Comparison of ENCODE assay signal across 11 mouse cellular contexts in genomic region chrX:12466897-12467296, GRCm38 (mm10).
DNase-seq lines count a peak whose midpoint lies in the region; ATAC-seq and TF ChIP-seq lines count a peak whose summit lies in the region.
"Had no signal": no experiment of that assay in that cellular context is flagged by ENCODE, and none has a peak within 500 bp of the region (broad histone marks: within the 10 kb centered on the region; RNA-seq: fewer than 3 reads in every experiment).

No protein-coding gene starts in this region.

- no peak for DNase-seq in intestine, embryonic 14.5 days (ENCODE audit: low spot score)
- peak; percentile 28 for DNase-seq in hindbrain, embryonic 11.5 days (ENCODE audit: low spot score)
- DNase-seq in retina, embryonic 14.5 days (ENCODE audit: low spot score) = peak; percentile 71
- no peak for DNase-seq in left cerebral cortex, postnatal 36 days (ENCODE audit: low spot score in 2 of 2)
- DNase-seq in urinary bladder, postnatal 14 days (ENCODE audit: low spot score) = no peak
- DNase-seq: gastrocnemius, postnatal 25 days; right cerebral cortex, postnatal 25 days had no signal

- 27% methylated on average over 6 of the region's 6 CpGs for WGBS in intestine, embryonic 14.5 days
- 39% methylated on average over 6 of the region's 6 CpGs for WGBS in intestine, postnatal 0 days
- 24% methylated on average over 6 of the region's 6 CpGs for WGBS in hindbrain, embryonic 11.5 days
- 28% methylated on average over 6 of the region's 6 CpGs for WGBS in limb, embryonic 13.5 days

- 0 out of 2 replicates have a peak overlapping the region, but pooled peaks have one; percentile 11 for H3K4me2 ChIP-seq in intestine, embryonic 14.5 days (ENCODE audit: low read length)
- H3K4me2 ChIP-seq in intestine, postnatal 0 days (replicated peaks; ENCODE audit: low read depth) = no peak overlapping the region
- 0 out of 2 replicates have a peak overlapping the region, but pooled peaks have one; percentile 11 for H3K4me2 ChIP-seq in hindbrain, embryonic 11.5 days (replicated peaks; ENCODE audit: low read depth, low read length)
- H3K4me2 ChIP-seq in limb, embryonic 13.5 days (replicated peaks) = no peak overlapping the region
- H3K4me2 ChIP-seq: limb, embryonic 15.5 days had no signal

- no peak for TF ChIP-seq CTCF in intestine, postnatal 0 days (IDR thresholded peaks at IDR 0.05; ENCODE audit: low read depth)

- no peaks in the 10 kb centered on the region for H3K9me3 ChIP-seq in intestine, embryonic 14.5 days (ENCODE audit: control insufficient read depth, low read length)
- H3K9me3 ChIP-seq in intestine, postnatal 0 days (ENCODE audit: control insufficient read depth) = no peaks in the 10 kb centered on the region
- H3K9me3 ChIP-seq in hindbrain, embryonic 11.5 days (ENCODE audit: control insufficient read depth, low read length) = no peaks in the 10 kb centered on the region
- no peaks in the 10 kb centered on the region for H3K9me3 ChIP-seq in limb, embryonic 13.5 days
- H3K9me3 ChIP-seq: limb, embryonic 15.5 days had no signal

- H3K4me3 ChIP-seq in intestine, embryonic 14.5 days (ENCODE audit: low read depth, low read length) = no peak overlapping the region
- H3K4me3 ChIP-seq in intestine, postnatal 0 days (ENCODE audit: low read depth, low read length) = no peak overlapping the region
- no peak overlapping the region for H3K4me3 ChIP-seq in hindbrain, embryonic 11.5 days (ENCODE audit: low read depth, low read length)
- H3K4me3 ChIP-seq in limb, embryonic 13.5 days = no peak overlapping the region
- H3K4me3 ChIP-seq: limb, embryonic 15.5 days had no signal

- ATAC-seq in intestine, embryonic 14.5 days (replicated peaks; ENCODE audit: low FRiP score, low TSS enrichment, low read depth) = no peak
- no peak for ATAC-seq in intestine, postnatal 0 days
- peak; percentile 64 for ATAC-seq in hindbrain, embryonic 11.5 days (ENCODE audit: low FRiP score)
- ATAC-seq in limb, embryonic 13.5 days (ENCODE audit: low FRiP score, low read depth) = no peak
- ATAC-seq in activated CD4-positive, CD25-positive, alpha-beta regulatory T cell, adult 4 months = no peak

- peak overlapping the region; percentile 51; the same call in 1 of the 2 replicates for H3K27ac ChIP-seq in intestine, embryonic 14.5 days (ENCODE audit: low read depth)
- no peak overlapping the region for H3K27ac ChIP-seq in intestine, postnatal 0 days (ENCODE audit: low read depth, low read length)
- H3K27ac ChIP-seq in hindbrain, embryonic 11.5 days (ENCODE audit: low read depth, low read length) = peak overlapping the region; percentile 79
- H3K27ac ChIP-seq in limb, embryonic 13.5 days = peak overlapping the region; percentile 15; the same call in 1 of the 2 replicates
- H3K27ac ChIP-seq: limb, embryonic 15.5 days had no signal

- no peak overlapping the region for H3K9ac ChIP-seq in intestine, embryonic 14.5 days (ENCODE audit: low read length)
- no peak overlapping the region for H3K9ac ChIP-seq in intestine, postnatal 0 days (ENCODE audit: low read depth, low read length)
- peak overlapping the region; percentile 34; the same call in 1 of the 2 replicates for H3K9ac ChIP-seq in hindbrain, embryonic 11.5 days (ENCODE audit: low read depth, low read length)
- H3K9ac ChIP-seq in limb, embryonic 13.5 days = no peak overlapping the region
- H3K9ac ChIP-seq: limb, embryonic 15.5 days had no signal

- intact Hi-C loops in left cerebral cortex, postnatal 36 days (cut with DNase I) = no loop called here

- no peaks in the 10 kb centered on the region; the same call in 1 of the 2 replicates for H3K4me1 ChIP-seq in intestine, embryonic 14.5 days (replicated peaks; ENCODE audit: control insufficient read depth, insufficient read depth, low read length)
- H3K4me1 ChIP-seq in intestine, postnatal 0 days (replicated peaks; ENCODE audit: control insufficient read depth, insufficient read depth, low read length) = no peaks in the 10 kb centered on the region
- no peaks in the 10 kb centered on the region for H3K4me1 ChIP-seq in hindbrain, embryonic 11.5 days (replicated peaks; ENCODE audit: control insufficient read depth, insufficient read depth, low read length)
- peaks cover 25% of the 10 kb centered on the region for H3K4me1 ChIP-seq in limb, embryonic 13.5 days

- no peaks in the 10 kb centered on the region for H3K36me3 ChIP-seq in intestine, embryonic 14.5 days (ENCODE audit: control insufficient read depth, insufficient read depth, low read length)
- no peaks in the 10 kb centered on the region for H3K36me3 ChIP-seq in intestine, postnatal 0 days (ENCODE audit: control insufficient read depth, insufficient read depth)
- H3K36me3 ChIP-seq in hindbrain, embryonic 11.5 days (ENCODE audit: control insufficient read depth, insufficient read depth, low read length) = no peaks in the 10 kb centered on the region
- no peaks in the 10 kb centered on the region for H3K36me3 ChIP-seq in limb, embryonic 13.5 days
- H3K36me3 ChIP-seq: limb, embryonic 15.5 days had no signal

- H3K27me3 ChIP-seq in intestine, embryonic 14.5 days (replicated peaks; ENCODE audit: control insufficient read depth, insufficient read depth, low read length) = no peaks in the 10 kb centered on the region
- no peaks in the 10 kb centered on the region for H3K27me3 ChIP-seq in intestine, postnatal 0 days (replicated peaks; ENCODE audit: control insufficient read depth, insufficient read depth, low read length)
- no peaks in the 10 kb centered on the region for H3K27me3 ChIP-seq in hindbrain, embryonic 11.5 days (ENCODE audit: control insufficient read depth, insufficient read depth, low read length)
- H3K27me3 ChIP-seq in limb, embryonic 13.5 days = peaks cover 6% of the 10 kb centered on the region; the same call in 1 of the 2 replicates
- H3K27me3 ChIP-seq: limb, embryonic 15.5 days had no signal

Comparison
In these comparisons a context has a peak if more than half of its experiments do, and no peak if none do; other contexts are left out.
1. H3K4me2 ChIP-seq: peak in intestine, embryonic 14.5 days (single experiment) and hindbrain, embryonic 11.5 days (single experiment); none in intestine, postnatal 0 days (single experiment) and limb, embryonic 13.5 days (single experiment).
2. DNase-seq: peak in hindbrain, embryonic 11.5 days (single experiment) and retina, embryonic 14.5 days (single experiment); none in intestine, embryonic 14.5 days (single experiment), left cerebral cortex, postnatal 36 days (0 of 2) and urinary bladder, postnatal 14 days (single experiment).